Mouse (Mus musculus) E14TG2a.4 (cell line): ENCODE results near the gene Cntn6.

Experiments
- CTCF ChIP-seq: conservative IDR thresholded peaks from 2 replicates; pipeline ENCODE4 v1.5.1; 2014; ENCODE audit warnings: low read length
- NANOG ChIP-seq: IDR thresholded peaks from 2 replicates; pipeline ENCODE4 v1.6.1; 2014; ENCODE audit warnings: borderline replicate concordance, low read length, mixed read lengths
- POU5F1 ChIP-seq: IDR thresholded peaks from 2 replicates; pipeline ENCODE4 v1.6.1; 2014; ENCODE audit warnings: low read length, borderline replicate concordance

DNA sequence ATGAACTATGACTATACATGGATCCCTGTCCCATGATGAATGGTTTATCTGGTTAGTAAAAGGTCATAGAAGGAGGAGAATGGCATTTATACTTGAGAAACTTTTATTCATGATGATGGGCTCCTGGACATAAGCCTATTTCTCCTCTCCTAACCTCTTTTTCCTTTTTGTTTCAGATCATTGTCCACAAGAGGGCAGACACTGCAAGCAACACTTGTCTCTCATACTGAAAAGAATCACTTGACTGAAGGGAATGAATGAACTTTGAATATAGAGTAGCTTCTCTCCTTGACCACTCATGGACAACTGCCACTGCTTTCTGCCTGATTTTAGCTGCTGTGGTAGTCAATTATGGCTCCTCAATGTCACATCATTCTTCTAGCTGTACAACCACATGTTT lies 13.3 kb upstream of the Cntn6 start:
- TF ChIP-seq CTCF (no peak), POU5F1 (no peak), NANOG (no peak)
